Mouse (Mus musculus) frontal cortex, postnatal 25 days (tissue): ENCODE data around the gene Dmc1.

Experiments used
- DNase-seq, 2 experiments: peaks; one replicate each; pipeline ENCODE4 v3.0.0; 2022; ENCODE audit warnings: low spot score in 2 of 2

Dmc1 gene

GRCm38 (mm10) chr15:79562417-79562816 lies 42.5 kb downstream of the Dmc1 start:
- DNase-seq, result peak; percentile 16 to 28

GRCm38 (mm10) chr15:79559649-79560048 lies 45.3 kb downstream of the Dmc1 start:
- DNase-seq, result no peak

- DNase-seq, result no peak
Measured at GRCm38 (mm10) chr15:79552566-79552965, 52.3 kb downstream of the Dmc1 start.

GRCm38 (mm10) chr15:79548226-79548625 lies 56.7 kb downstream of the Dmc1 start:
- DNase-seq, result no peak

- DNase-seq, result no peak
Measured at GRCm38 (mm10) chr15:79547289-79547820, 57.6 kb downstream of the Dmc1 start.

GRCm38 (mm10) chr15:79546410-79547288 lies 58.3 kb downstream of the Dmc1 start, which contains the start of gene Ddx17:
Ddx17 (minus strand) TSS chr15:79546741.
- peak; percentile 99 for DNase-seq

GRCm38 (mm10) chr15:79545921-79546399 lies 58.9 kb downstream of the Dmc1 start:
- DNase-seq, result no peak

- DNase-seq, result no peak
Measured at GRCm38 (mm10) chr15:79545496-79545895, 59.4 kb downstream of the Dmc1 start.

GRCm38 (mm10) chr15:79543968-79544367 lies 60.9 kb downstream of the Dmc1 start:
- no peak for DNase-seq

- DNase-seq, result no peak
Measured at GRCm38 (mm10) chr15:79533796-79534195, 71.1 kb downstream of the Dmc1 start.

GRCm38 (mm10) chr15:79529935-79530334 lies 75.0 kb downstream of the Dmc1 start:
- DNase-seq, result no peak

GRCm38 (mm10) chr15:79527991-79528639 lies 76.8 kb downstream of the Dmc1 start:
- no peak for DNase-seq

- DNase-seq, result no peak
Measured at GRCm38 (mm10) chr15:79527192-79527591, 77.7 kb downstream of the Dmc1 start.

GRCm38 (mm10) chr15:79525979-79526768 lies 78.7 kb downstream of the Dmc1 start:
- DNase-seq, result no peak

- no peak for DNase-seq
Measured at GRCm38 (mm10) chr15:79525564-79525963, 79.3 kb downstream of the Dmc1 start.

GRCm38 (mm10) chr15:79519400-79520220 lies 85.3 kb downstream of the Dmc1 start:
- DNase-seq, result no peak

- no peak for DNase-seq
Measured at GRCm38 (mm10) chr15:79518571-79518970, 86.3 kb downstream of the Dmc1 start.

GRCm38 (mm10) chr15:79517710-79518109 lies 87.2 kb downstream of the Dmc1 start:
- DNase-seq, result no peak

GRCm38 (mm10) chr15:79516171-79517096 lies 88.5 kb downstream of the Dmc1 start, which contains the start of gene Kdelr3:
Kdelr3 (plus strand) TSS chr15:79516411.
- DNase-seq, result no peak

- DNase-seq, result no peak
Measured at GRCm38 (mm10) chr15:79513940-79514339, 91.0 kb downstream of the Dmc1 start.
